Mouse (Mus musculus): ENCODE measurements at regions not wholly inside any gene's neighbourhood (a gene's known extent, or its start where the extent isn't known, plus 50 kb on each side); places are given as distances from the start of the nearest gene placed in this dataset.

- TF ChIP-seq CTCF (IDR thresholded peaks at IDR 0.05; ENCODE audit: control insufficient read depth, insufficient read depth, insufficient read length) = no peak
- TF ChIP-seq USF1 (IDR thresholded peaks at IDR 0.05; ENCODE audit: low read depth) = no peak
- no peak for TF ChIP-seq MAX (IDR thresholded peaks at IDR 0.05)
- no peak for TF ChIP-seq CEBPB (IDR thresholded peaks at IDR 0.05; ENCODE audit: low read depth)
- TF ChIP-seq MYOG (IDR thresholded peaks at IDR 0.05; ENCODE audit: control insufficient read depth, extremely low read depth, insufficient read length) = no peak
- no peak for TF ChIP-seq FOSL1 (IDR thresholded peaks at IDR 0.05; ENCODE audit: insufficient read depth, low read length, poor library complexity, severe bottlenecking)
Observed at GRCm38 (mm10) chr3:54048091-54048670, 107.7 kb upstream of the Trpc4 start.
